Mouse (Mus musculus) adrenal gland, adult (tissue): ENCODE measurements around the gene Prkn.

Source experiments
- DNase-seq, 2 experiments: peaks; one replicate each; pipeline ENCODE4 v3.0.0; 2022 to 2023; ENCODE audit warnings: low spot score in 1 of 2; ENCODE audit not compliant: inconsistent age in 2 of 2

Gene Prkn

GRCm38 (mm10) chr17:11510081-11510480, 669.9 kb downstream of the Prkn start:
- no peak for DNase-seq

GRCm38 (mm10) chr17:11514032-11514761, 674.0 kb downstream of the Prkn start:
- no peak for DNase-seq

- DNase-seq = no peak
Measured at GRCm38 (mm10) chr17:11515619-11516018, 675.4 kb downstream of the Prkn start.

GRCm38 (mm10) chr17:11516165-11516564, 676.0 kb downstream of the Prkn start:
- no peak for DNase-seq

- peak; percentile 6 to 58 for DNase-seq
Measured at GRCm38 (mm10) chr17:11532066-11532465, 691.9 kb downstream of the Prkn start.

GRCm38 (mm10) chr17:11532748-11533147, 692.6 kb downstream of the Prkn start:
- no peak for DNase-seq

GRCm38 (mm10) chr17:11533835-11534234, 693.7 kb downstream of the Prkn start:
- no peak for DNase-seq

- no peak for DNase-seq
Measured at GRCm38 (mm10) chr17:11538826-11539225, 698.6 kb downstream of the Prkn start.

GRCm38 (mm10) chr17:11541928-11542623, 701.9 kb downstream of the Prkn start:
- no peak for DNase-seq

- no peak for DNase-seq
Measured at GRCm38 (mm10) chr17:11550562-11550961, 710.4 kb downstream of the Prkn start.

- DNase-seq = no peak
Measured at GRCm38 (mm10) chr17:11565681-11566080, 725.5 kb downstream of the Prkn start.

GRCm38 (mm10) chr17:11570392-11570791, 730.2 kb downstream of the Prkn start:
- no peak for DNase-seq

GRCm38 (mm10) chr17:11573666-11574065, 733.5 kb downstream of the Prkn start:
- DNase-seq = no peak

- DNase-seq = peak; percentile 54 to 81
Measured at GRCm38 (mm10) chr17:11585491-11585890, 745.3 kb downstream of the Prkn start.

GRCm38 (mm10) chr17:11607931-11608330, 767.7 kb downstream of the Prkn start:
- no peak for DNase-seq

- DNase-seq = peak; percentile 57 to 89
Measured at GRCm38 (mm10) chr17:11611459-11611858, 771.3 kb downstream of the Prkn start.

GRCm38 (mm10) chr17:11612801-11613531, 772.8 kb downstream of the Prkn start:
- no peak for DNase-seq

- no peak for DNase-seq
Measured at GRCm38 (mm10) chr17:11617552-11617951, 777.4 kb downstream of the Prkn start.

GRCm38 (mm10) chr17:11618886-11619590, 778.9 kb downstream of the Prkn start:
- no peak for DNase-seq

- no peak for DNase-seq
Measured at GRCm38 (mm10) chr17:11620770-11621169, 780.6 kb downstream of the Prkn start.

GRCm38 (mm10) chr17:11621492-11621891, 781.3 kb downstream of the Prkn start:
- peak; percentile 21 to 68 for DNase-seq
